Mouse (Mus musculus): Measurements from ENCODE around the gene Serpina3f. TPM values are rescaled to one million over a fixed set of nuclear protein-coding genes. Genes with fewer than 3 reads are reported as not detected.

Serpina3f gene
- total RNA-seq, 2 experiments from 2014 or later = 0.84 to 1.9 TPM

DNA sequence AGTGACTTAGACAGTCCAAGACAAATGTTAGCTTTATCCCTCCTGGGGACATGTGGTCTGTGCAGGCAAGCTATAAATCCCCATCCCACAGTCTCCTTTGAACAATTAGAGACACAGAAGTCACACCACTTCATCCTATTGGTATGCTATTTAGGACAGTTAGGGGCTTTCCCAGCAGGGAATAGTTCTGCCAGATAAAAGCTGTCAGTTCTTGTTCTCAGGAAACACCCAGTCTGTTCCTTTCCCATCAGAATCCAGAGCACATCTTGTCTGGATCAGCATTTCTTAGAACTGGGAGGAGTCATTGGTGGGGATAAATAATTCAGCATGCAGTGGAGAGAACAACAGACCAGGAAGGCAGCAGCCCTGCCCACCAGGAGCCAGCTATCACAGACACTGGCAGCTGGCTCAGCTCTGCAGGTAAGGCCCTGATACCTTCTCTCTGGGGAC is 33.2 kb downstream of the Serpina3f start:
- DNase-seq (ENCODE audit: low spot score in 2 of 2) = no peak

DNA sequence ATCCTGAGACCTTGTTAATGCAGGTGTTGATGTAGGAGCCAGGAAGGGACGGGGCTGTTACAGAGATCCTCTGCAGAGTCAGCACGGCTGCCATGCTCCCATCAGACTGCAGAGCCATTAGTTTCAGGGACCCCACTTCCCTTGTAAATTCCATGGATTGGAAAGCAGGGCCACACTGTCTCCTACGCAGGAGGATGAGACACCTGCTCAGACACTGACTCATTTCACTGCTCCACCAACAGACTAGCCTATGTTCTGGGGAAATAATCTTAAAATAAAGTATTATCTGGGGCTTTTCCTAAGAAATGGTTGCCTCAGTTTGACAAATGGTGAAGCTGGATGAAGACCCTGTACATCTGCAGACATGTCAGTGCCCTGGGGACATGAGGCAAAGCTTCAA is 33.9 kb downstream of the Serpina3f start:
- no peak for DNase-seq (ENCODE audit: low spot score in 2 of 2)

DNA sequence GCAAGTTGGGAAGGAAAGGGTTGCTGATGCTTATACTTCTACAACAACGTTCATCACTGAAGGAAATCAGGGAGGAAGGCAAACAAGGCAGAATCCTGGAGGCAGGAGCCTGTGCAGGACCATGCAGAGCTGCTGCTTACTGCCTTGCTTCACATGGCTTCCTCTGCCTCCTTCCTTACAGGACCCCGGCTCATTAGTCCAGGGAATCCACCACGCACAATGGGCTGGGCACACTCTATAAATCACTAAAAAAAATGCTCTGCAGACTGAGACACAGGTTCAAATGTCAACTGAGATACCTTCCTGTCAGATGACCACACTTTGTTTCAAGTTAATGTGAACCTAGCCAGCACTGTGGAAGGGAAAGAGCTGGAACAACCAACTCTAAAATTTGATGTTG is 46.7 kb downstream of the Serpina3f start:
- DNase-seq (ENCODE audit: low spot score in 2 of 2) = no peak

DNA sequence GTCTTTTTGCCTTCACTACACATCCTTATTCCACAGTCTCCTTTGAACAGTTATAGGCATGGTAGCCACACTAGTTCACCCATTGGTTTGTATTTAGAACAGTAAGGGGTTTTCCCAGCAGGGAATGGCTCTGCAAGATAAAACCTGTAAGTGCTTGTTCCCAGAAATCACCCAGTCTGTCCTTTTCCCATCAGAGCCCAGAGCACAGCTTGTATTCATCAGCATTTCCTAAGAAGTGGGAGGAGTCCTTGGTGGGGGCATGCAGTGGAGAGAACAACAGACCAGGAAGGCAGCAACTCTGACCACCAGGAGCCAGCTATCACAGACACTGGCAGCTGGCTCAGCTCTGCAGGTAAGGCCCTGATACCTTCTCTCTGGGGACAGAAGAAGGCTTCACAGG is 48.5 kb downstream of the Serpina3f start, which contains the start of gene Serpina3i:
TSS of gene Serpina3i (plus strand) at position 260 of the 400 bp plus-strand sequence.
- no peak for DNase-seq (ENCODE audit: low spot score in 2 of 2)

DNA sequence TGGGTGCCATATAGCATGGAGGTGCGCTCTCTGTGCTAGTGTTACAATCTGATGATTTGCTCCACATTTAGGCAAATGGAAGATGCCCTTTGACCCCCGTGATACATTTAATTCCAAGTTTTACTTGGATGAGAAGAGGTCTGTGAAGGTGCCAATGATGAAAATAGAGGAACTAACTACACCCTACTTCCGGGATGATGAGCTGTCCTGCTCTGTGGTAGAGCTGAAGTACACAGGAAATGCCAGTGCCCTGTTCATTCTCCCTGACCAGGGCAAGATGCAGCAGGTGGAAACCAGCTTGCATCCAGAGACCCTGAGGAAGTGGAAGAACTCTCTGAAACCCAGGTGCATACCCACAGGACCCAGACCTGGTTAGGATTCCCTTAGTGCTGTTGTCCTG is 52.0 kb downstream of the Serpina3f start:
- no peak for DNase-seq (ENCODE audit: low spot score in 2 of 2)

Other genes with a start within 250 kb of the Serpina3f start
- 10 to 100 TPM in 1 of 2 experiments, under 1 TPM in 1; 0.53 to 23.8 TPM for gene Serpina11, start 224.6 kb upstream of the Serpina3f start, total RNA-seq (2021)
- under 1 TPM in 1 of 2 experiments, not detected in 1; 0.17 TPM for gene Serpina9, start 200.8 kb upstream of the Serpina3f start, total RNA-seq (2021)
- under 1 TPM in 1 of 2 experiments, not detected in 1; 0.08 TPM for gene Serpina12, start 170.1 kb upstream of the Serpina3f start, total RNA-seq (2021)
- gene Serpina5, start 113.4 kb upstream of the Serpina3f start, total RNA-seq (2021) = under 1 TPM; 0.22 to 0.51 TPM
- gene Serpina3a, start 101.8 kb upstream of the Serpina3f start, total RNA-seq (2021) = not detected
- under 1 TPM in 1 of 2 experiments, not detected in 1; 0.70 TPM for gene Serpina3b, start 86.5 kb upstream of the Serpina3f start, total RNA-seq (2021)
- 1 to 10 TPM; 2.0 to 3.2 TPM for gene Serpina3c, start 60.7 kb upstream of the Serpina3f start, total RNA-seq (2021)
- gene Serpina3g, start 21.7 kb downstream of the Serpina3f start, total RNA-seq (2021) = 10 to 100 TPM; 10.4 to 20.9 TPM
- under 1 TPM; 0.28 to 0.50 TPM for gene Serpina3i, start 48.6 kb downstream of the Serpina3f start, total RNA-seq (2021)
- not detected for gene Serpina3j, start 100.0 kb downstream of the Serpina3f start, total RNA-seq (2021)
- gene Serpina3k, start 123.9 kb downstream of the Serpina3f start, total RNA-seq (2021) = 100 to 1,000 TPM in 1 of 2 experiments, 1 to 10 TPM in 1; 2.3 to 117 TPM
- 10 to 100 TPM in 1 of 2 experiments, 1 to 10 TPM in 1; 1.1 to 35.8 TPM for gene Serpina3m, start 123.9 kb downstream of the Serpina3f start, total RNA-seq (2021)
- gene Serpina3n, start 192.2 kb downstream of the Serpina3f start, total RNA-seq (2021) = 10 to 100 TPM in 1 of 2 experiments, 1 to 10 TPM in 1; 2.4 to 57.1 TPM

Measured in adrenal gland, postnatal 4 days (tissue).